Mouse (Mus musculus) thymus, adult 2 months (tissue): Measurements from ENCODE around the gene Schip1. TPM values are rescaled to one million over a fixed set of nuclear protein-coding genes. Genes with fewer than 3 reads are reported as not detected.

Source experiments
- DNase-seq: peaks from one replicate; pipeline ENCODE4 v3.0.0; 2021
- H3K27ac ChIP-seq: fragments of 200-500 bp; 2 replicates; pipeline ENCODE4 v1.5.1; 2012; ENCODE audit warnings: low read length, control low read depth; ENCODE audit not compliant: control insufficient read depth, insufficient read depth
- H3K27me3 ChIP-seq: fragments of 200-500 bp; 2 replicates; pipeline ENCODE4 v1.6.1; 2012; ENCODE audit warnings: mild to moderate bottlenecking, low read length, moderate library complexity, mixed read lengths; ENCODE audit not compliant: control insufficient read depth, insufficient read depth
- H3K36me3 ChIP-seq: fragments of 200-500 bp; 2 replicates; pipeline ENCODE4 v1.6.1; 2012; ENCODE audit warnings: mild to moderate bottlenecking, low read length, moderate library complexity; ENCODE audit not compliant: control insufficient read depth, insufficient read depth
- H3K4me1 ChIP-seq: fragments of 200-500 bp; replicated peaks from 2 replicates; pipeline ENCODE4 v1.6.1; 2012; ENCODE audit warnings: low read length; ENCODE audit not compliant: control insufficient read depth, insufficient read depth
- H3K4me3 ChIP-seq: fragments of 200-500 bp; 2 replicates; pipeline ENCODE4 v1.5.1; 2012; ENCODE audit warnings: mild to moderate bottlenecking, low read length, control low read depth, moderate library complexity; ENCODE audit not compliant: control insufficient read depth, insufficient read depth
- CTCF ChIP-seq: fragments of 200-500 bp; IDR thresholded peaks from 2 replicates; pipeline ENCODE4 v1.5.1; 2012; ENCODE audit warnings: mild to moderate bottlenecking, control low read depth, low read length, moderate library complexity, borderline replicate concordance; ENCODE audit not compliant: control insufficient read depth, poor library complexity, insufficient read depth; ENCODE audit errors: extremely low read depth
- POLR2A ChIP-seq: fragments of 200-500 bp; IDR thresholded peaks from 2 replicates; pipeline ENCODE4 v1.6.1; 2012; ENCODE audit warnings: mild to moderate bottlenecking, low read length, control low read depth, moderate library complexity; ENCODE audit not compliant: control insufficient read depth, poor library complexity, insufficient read depth; ENCODE audit errors: extremely low read depth
- WGBS: fragments of 180-500 bp; shearing (Covaris S2); methylation state at CpG from one replicate; pipeline ENCODE4 v1.1.7; 2018; 5-methylcytosine and 5-hydroxymethylcytosine counted together
- polyA plus RNA-seq: library from polyadenylated mRNA; depleted of rRNA; stranded (reverse); fragments of >200 nt; gene quantifications from 2 replicates; pipeline ENCODE4 v1.2.3, GENCODE M21; 2012

Gene Schip1
- polyA plus RNA-seq, 1 experiment, result 3.2 TPM

- Histone ChIP-seq H3K36me3 (no peaks in the 10 kb centered on the region), H3K27me3 (no peaks in the 10 kb centered on the region), H3K4me3 (no peak overlapping the region), H3K27ac (no peak overlapping the region), H3K4me1 (no peaks in the 10 kb centered on the region)
- WGBS, result 95% methylated on average over 4 of the region's 4 CpGs
- no peak for TF ChIP-seq POLR2A
- TF ChIP-seq CTCF, result no peak
- no peak for DNase-seq
These were observed 145.8 kb downstream of the Schip1 start for GRCm38 (mm10) chr3:68210422-68210821.

GRCm38 (mm10) chr3:68221452-68221851 lies 156.8 kb downstream of the Schip1 start:
- no peaks in the 10 kb centered on the region for H3K27me3 ChIP-seq
- TF ChIP-seq CTCF (no peak), POLR2A (no peak)
- no peak overlapping the region for H3K27ac ChIP-seq
- no peaks in the 10 kb centered on the region for H3K36me3 ChIP-seq
- DNase-seq, result no peak
- no peak overlapping the region for H3K4me3 ChIP-seq
- 53% methylated on average over 3 of the region's 3 CpGs for WGBS
- H3K4me1 ChIP-seq, result no peaks in the 10 kb centered on the region

- Histone ChIP-seq H3K27ac (no peak overlapping the region), H3K36me3 (no peaks in the 10 kb centered on the region), H3K4me1 (no peaks in the 10 kb centered on the region), H3K27me3 (no peaks in the 10 kb centered on the region), H3K4me3 (no peak overlapping the region)
- WGBS, result 93% methylated on average over 2 of the region's 2 CpGs
- no peak for TF ChIP-seq POLR2A
- TF ChIP-seq CTCF, result no peak
- no peak for DNase-seq
These were observed 175.3 kb downstream of the Schip1 start for GRCm38 (mm10) chr3:68239887-68240286.

GRCm38 (mm10) chr3:68243239-68243638 lies 178.6 kb downstream of the Schip1 start:
- Histone ChIP-seq H3K27me3 (no peaks in the 10 kb centered on the region), H3K36me3 (no peaks in the 10 kb centered on the region), H3K27ac (no peak overlapping the region), H3K4me1 (no peaks in the 10 kb centered on the region), H3K4me3 (no peak overlapping the region)
- TF ChIP-seq CTCF, result no peak
- TF ChIP-seq POLR2A, result no peak
- no peak for DNase-seq
- WGBS, result 71% methylated on average over 3 of the region's 3 CpGs

- H3K36me3 ChIP-seq, result no peaks in the 10 kb centered on the region
- H3K27me3 ChIP-seq, result no peaks in the 10 kb centered on the region
- no peak overlapping the region for H3K27ac ChIP-seq
- WGBS, result 78% methylated on average over 4 of the region's 4 CpGs
- no peak for DNase-seq
- H3K4me3 ChIP-seq, result no peak overlapping the region
- H3K4me1 ChIP-seq, result no peaks in the 10 kb centered on the region
- TF ChIP-seq CTCF (no peak), POLR2A (no peak)
These were observed 181.6 kb downstream of the Schip1 start for GRCm38 (mm10) chr3:68246154-68246553.

- H3K4me1 ChIP-seq, result no peaks in the 10 kb centered on the region
- DNase-seq, result no peak
- TF ChIP-seq CTCF, result no peak
- TF ChIP-seq POLR2A, result no peak
- no peaks in the 10 kb centered on the region for H3K27me3 ChIP-seq
- H3K36me3 ChIP-seq, result no peaks in the 10 kb centered on the region
- WGBS, result 76% methylated on average over 2 of the region's 2 CpGs
- no peak overlapping the region for H3K4me3 ChIP-seq
- no peak overlapping the region for H3K27ac ChIP-seq
These were observed 186.0 kb downstream of the Schip1 start for GRCm38 (mm10) chr3:68250589-68250988.

- no peaks in the 10 kb centered on the region for H3K36me3 ChIP-seq
- WGBS, result 83% methylated on average over 1 of the region's 1 CpGs
- DNase-seq, result no peak
- no peaks in the 10 kb centered on the region for H3K27me3 ChIP-seq
- H3K4me1 ChIP-seq, result no peaks in the 10 kb centered on the region
- H3K27ac ChIP-seq, result no peak overlapping the region
- TF ChIP-seq POLR2A (no peak), CTCF (no peak)
- H3K4me3 ChIP-seq, result no peak overlapping the region
These were observed 187.7 kb downstream of the Schip1 start for GRCm38 (mm10) chr3:68252335-68252734.
